Mouse (Mus musculus): ENCODE results near the gene Mknk2. TPM values are rescaled to one million over a fixed set of nuclear protein-coding genes. Genes with fewer than 3 reads are reported as not detected.
A peak's percentile ranks its signal among the peaks of the same experiment; 100 is the strongest.
"Not testable (repeated sequence)": the region's sequence is repeated elsewhere in the genome, so short reads cannot be mapped to it uniquely, and the experiment has no call there.

Gene Mknk2
- polyA plus RNA-seq, 1 experiment from 2014 or later: 82.1 TPM

DNA sequence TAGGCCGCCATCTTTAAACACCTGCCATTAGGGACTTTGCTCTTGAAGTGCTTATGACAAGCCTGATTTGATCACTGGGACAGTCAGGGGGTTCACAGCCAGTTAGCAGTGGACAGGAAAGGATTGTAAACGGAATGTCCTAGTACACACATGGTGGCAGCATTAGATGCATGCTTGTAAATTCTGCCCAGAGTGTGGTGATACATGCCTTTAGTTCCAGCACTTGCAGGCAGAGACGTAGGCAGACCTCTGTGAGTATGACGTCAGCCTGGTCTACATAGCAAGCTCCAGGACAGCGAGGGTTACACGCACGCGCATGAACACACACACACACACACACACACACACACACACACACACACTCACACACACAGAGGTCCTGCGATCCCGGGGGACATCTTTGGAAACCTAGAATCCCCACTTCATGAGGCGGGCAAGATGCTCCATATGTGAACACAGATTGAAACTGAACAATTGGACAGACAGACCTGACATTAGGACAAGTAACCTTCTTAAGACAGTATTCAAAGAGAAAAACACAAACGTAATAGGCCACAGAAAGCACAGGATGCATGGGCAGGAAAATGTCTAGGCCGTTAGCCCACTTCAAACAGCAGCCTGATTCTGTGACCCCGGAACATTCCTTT is 19.6 kb downstream of the Mknk2 start:
- H3K9ac ChIP-seq (ENCODE audit: low read length): no peak overlapping the region
- no peak overlapping the region for H3K4me3 ChIP-seq (ENCODE audit: low read length)
- no peaks in the 10 kb centered on the region for H3K36me3 ChIP-seq (ENCODE audit: control insufficient read depth, insufficient read depth, low read length)
- no peaks in the 10 kb centered on the region for H3K27me3 ChIP-seq (ENCODE audit: control insufficient read depth, insufficient read depth, low read depth, low read length)
- ATAC-seq (ENCODE audit: low read depth): no peak
- no peak overlapping the region for H3K4me2 ChIP-seq (ENCODE audit: low read depth, low read length)
- WGBS: 81% methylated on average over 14 of the region's 14 CpGs
- no peaks in the 10 kb centered on the region for H3K9me3 ChIP-seq (ENCODE audit: control insufficient read depth, low read length)
- peaks cover 32% of the 10 kb centered on the region for H3K4me1 ChIP-seq (replicated peaks; ENCODE audit: control insufficient read depth, insufficient read depth, low read length)
- H3K27ac ChIP-seq (ENCODE audit: low read length): no peak overlapping the region

- H3K4me3 ChIP-seq (ENCODE audit: low read length): peak within 1 kb of the TSS; percentile 90
- no peaks in the 10 kb centered on the region for H3K9me3 ChIP-seq (ENCODE audit: control insufficient read depth, low read length)
- peak within 1 kb of the TSS; percentile 86 for H3K27ac ChIP-seq (ENCODE audit: low read length)
- peak within 1 kb of the TSS; percentile 97 for H3K9ac ChIP-seq (ENCODE audit: low read length)
- H3K4me2 ChIP-seq (ENCODE audit: low read depth, low read length): peak within 1 kb of the TSS; percentile 93
- WGBS: 16% methylated on average over 15 of the region's 15 CpGs
- H3K36me3 ChIP-seq (ENCODE audit: control insufficient read depth, insufficient read depth, low read length): no peaks in the 10 kb centered on the region
- H3K4me1 ChIP-seq (replicated peaks; ENCODE audit: control insufficient read depth, insufficient read depth, low read length): peaks cover 27% of the 10 kb centered on the region
- ATAC-seq (ENCODE audit: low read depth): peak; percentile 26; the same call in 1 of the 2 replicates
- no peaks in the 10 kb centered on the region for H3K27me3 ChIP-seq (ENCODE audit: control insufficient read depth, insufficient read depth, low read depth, low read length)
Measured at GRCm38 (mm10) chr10:80656863-80657623, 20.9 kb downstream of the Mknk2 start, which contains the start of gene Btbd2. Btbd2 (minus strand) TSS chr10:80657071.

DNA sequence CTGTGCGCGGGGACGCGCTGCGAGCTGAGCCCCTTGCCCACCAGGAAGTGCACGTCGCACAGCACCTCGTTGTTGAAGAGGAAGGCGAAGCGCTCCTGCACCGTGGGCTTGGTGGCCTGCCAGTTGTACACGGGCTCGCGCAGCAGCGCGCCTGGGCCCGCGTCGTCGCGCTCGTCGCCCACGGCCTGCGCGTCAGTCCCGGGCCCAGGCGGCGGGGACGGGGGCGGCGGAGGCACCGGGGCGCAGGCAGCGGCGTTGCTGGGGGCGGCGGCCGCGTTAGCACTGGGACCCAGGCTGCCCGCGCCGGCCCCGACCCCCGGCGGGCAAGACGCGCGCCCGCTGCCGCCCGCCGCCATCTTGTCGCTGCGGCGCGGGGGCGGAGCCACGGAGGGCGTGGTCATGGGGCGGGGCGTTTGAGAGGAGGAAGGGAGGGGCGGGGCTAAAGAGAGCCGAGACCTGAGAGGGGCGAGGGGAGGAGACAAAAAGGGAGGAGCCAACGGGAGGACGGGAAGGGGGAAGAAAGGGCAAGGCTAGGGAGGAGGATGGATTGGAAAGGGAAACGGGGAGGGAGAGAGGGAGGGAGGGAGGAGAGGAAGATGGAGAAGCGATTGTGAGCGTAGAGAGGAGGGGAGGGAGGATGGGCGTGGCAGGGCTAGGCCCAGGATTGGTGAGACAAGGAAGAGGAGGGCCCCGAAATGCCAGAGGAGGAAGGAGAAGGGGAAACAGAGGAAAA is 21.6 kb downstream of the Mknk2 start:
- 2% methylated on average over 58 of the region's 72 CpGs for WGBS
- H3K4me1 ChIP-seq (replicated peaks; ENCODE audit: control insufficient read depth, insufficient read depth, low read length): peaks cover 26% of the 10 kb centered on the region
- H3K27ac ChIP-seq (ENCODE audit: low read length): peak overlapping the region; percentile 86
- ATAC-seq (ENCODE audit: low read depth): peak; percentile 89
- H3K4me3 ChIP-seq (ENCODE audit: low read length): peak overlapping the region; percentile 90
- H3K4me2 ChIP-seq (ENCODE audit: low read depth, low read length): peak overlapping the region; percentile 93
- peak overlapping the region; percentile 97 for H3K9ac ChIP-seq (ENCODE audit: low read length)
- no peaks in the 10 kb centered on the region for H3K27me3 ChIP-seq (ENCODE audit: control insufficient read depth, insufficient read depth, low read depth, low read length)
- H3K36me3 ChIP-seq (ENCODE audit: control insufficient read depth, insufficient read depth, low read length): no peaks in the 10 kb centered on the region
- H3K9me3 ChIP-seq (ENCODE audit: control insufficient read depth, low read length): no peaks in the 10 kb centered on the region

- H3K36me3 ChIP-seq (ENCODE audit: control insufficient read depth, insufficient read depth, low read length): no peaks in the 10 kb centered on the region
- H3K4me3 ChIP-seq (ENCODE audit: low read length): peak overlapping the region; percentile 90
- no peaks in the 10 kb centered on the region for H3K9me3 ChIP-seq (ENCODE audit: control insufficient read depth, low read length)
- WGBS: under 1% methylated on average over 12 of the region's 12 CpGs
- ATAC-seq (ENCODE audit: low read depth): peak; percentile 46
- H3K27ac ChIP-seq (ENCODE audit: low read length): peak overlapping the region; percentile 68
- peak overlapping the region; percentile 97 for H3K9ac ChIP-seq (ENCODE audit: low read length)
- peaks cover 23% of the 10 kb centered on the region for H3K4me1 ChIP-seq (replicated peaks; ENCODE audit: control insufficient read depth, insufficient read depth, low read length)
- H3K27me3 ChIP-seq (ENCODE audit: control insufficient read depth, insufficient read depth, low read depth, low read length): no peaks in the 10 kb centered on the region
- peak overlapping the region; percentile 93 for H3K4me2 ChIP-seq (ENCODE audit: low read depth, low read length)
Measured at GRCm38 (mm10) chr10:80655406-80656129, 22.3 kb downstream of the Mknk2 start.

- Histone ChIP-seq H3K9me3 (ENCODE audit: control insufficient read depth, low read length) (no peaks in the 10 kb centered on the region), H3K27ac (ENCODE audit: low read length) (no peak overlapping the region), H3K36me3 (ENCODE audit: control insufficient read depth, insufficient read depth, low read length) (no peaks in the 10 kb centered on the region), H3K4me1 (replicated peaks; ENCODE audit: control insufficient read depth, insufficient read depth, low read length) (peaks cover 23% of the 10 kb centered on the region), H3K4me3 (ENCODE audit: low read length) (no peak overlapping the region), H3K9ac (ENCODE audit: low read length) (peak overlapping the region; percentile 97), H3K27me3 (ENCODE audit: control insufficient read depth, insufficient read depth, low read depth, low read length) (no peaks in the 10 kb centered on the region), H3K4me2 (ENCODE audit: low read depth, low read length) (peak overlapping the region; percentile 93)
- ATAC-seq (ENCODE audit: low read depth): no peak
- WGBS: 81% methylated on average over 6 of the region's 6 CpGs
Measured at GRCm38 (mm10) chr10:80654866-80655265, 23.0 kb downstream of the Mknk2 start.

GRCm38 (mm10) chr10:80653156-80653720 is 24.7 kb downstream of the Mknk2 start:
- Histone ChIP-seq H3K36me3 (ENCODE audit: control insufficient read depth, insufficient read depth, low read length) (0 out of 2 replicates have a peak, but pooled peaks cover under 1% of the 10 kb centered on the region), H3K4me2 (ENCODE audit: low read depth, low read length) (no peak overlapping the region), H3K4me3 (ENCODE audit: low read length) (no peak overlapping the region), H3K27ac (ENCODE audit: low read length) (no peak overlapping the region), H3K4me1 (replicated peaks; ENCODE audit: control insufficient read depth, insufficient read depth, low read length) (peaks cover 20% of the 10 kb centered on the region), H3K9me3 (ENCODE audit: control insufficient read depth, low read length) (no peaks in the 10 kb centered on the region), H3K27me3 (ENCODE audit: control insufficient read depth, insufficient read depth, low read depth, low read length) (no peaks in the 10 kb centered on the region), H3K9ac (ENCODE audit: low read length) (no peak overlapping the region)
- ATAC-seq (ENCODE audit: low read depth): no peak
- WGBS: 82% methylated on average over 6 of the region's 6 CpGs

DNA sequence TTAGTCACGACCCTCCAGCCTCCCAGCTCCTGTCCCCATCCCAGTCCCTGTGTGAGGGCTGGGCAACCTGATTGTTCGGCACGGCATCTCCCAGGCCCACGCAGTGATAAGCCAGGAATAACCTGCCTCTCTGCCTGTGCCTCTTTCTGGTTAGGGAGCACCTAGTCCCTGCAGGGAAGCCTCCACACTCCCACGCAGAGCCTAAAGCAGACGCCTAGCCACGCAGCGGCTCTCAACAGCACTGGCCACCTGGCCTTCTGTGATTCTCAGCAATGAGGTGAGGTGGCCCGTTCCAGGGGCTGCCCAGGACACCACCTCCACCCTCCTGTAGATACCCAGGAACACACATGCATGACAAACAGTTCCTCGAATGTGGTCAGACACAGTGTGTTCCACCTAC is 27.5 kb downstream of the Mknk2 start:
- H3K9me3 ChIP-seq (ENCODE audit: control insufficient read depth, low read length): no peaks in the 10 kb centered on the region
- no peaks in the 10 kb centered on the region for H3K27me3 ChIP-seq (ENCODE audit: control insufficient read depth, insufficient read depth, low read depth, low read length)
- H3K4me2 ChIP-seq (ENCODE audit: low read depth, low read length): no peak overlapping the region
- H3K27ac ChIP-seq (ENCODE audit: low read length): no peak overlapping the region
- H3K4me3 ChIP-seq (ENCODE audit: low read length): no peak overlapping the region
- WGBS: 97% methylated on average over 10 of the region's 10 CpGs
- peaks cover 18% of the 10 kb centered on the region for H3K36me3 ChIP-seq (ENCODE audit: control insufficient read depth, insufficient read depth, low read length)
- no peak for ATAC-seq (ENCODE audit: low read depth)
- H3K9ac ChIP-seq (ENCODE audit: low read length): no peak overlapping the region
- H3K4me1 ChIP-seq (replicated peaks; ENCODE audit: control insufficient read depth, insufficient read depth, low read length): peaks cover 13% of the 10 kb centered on the region

DNA sequence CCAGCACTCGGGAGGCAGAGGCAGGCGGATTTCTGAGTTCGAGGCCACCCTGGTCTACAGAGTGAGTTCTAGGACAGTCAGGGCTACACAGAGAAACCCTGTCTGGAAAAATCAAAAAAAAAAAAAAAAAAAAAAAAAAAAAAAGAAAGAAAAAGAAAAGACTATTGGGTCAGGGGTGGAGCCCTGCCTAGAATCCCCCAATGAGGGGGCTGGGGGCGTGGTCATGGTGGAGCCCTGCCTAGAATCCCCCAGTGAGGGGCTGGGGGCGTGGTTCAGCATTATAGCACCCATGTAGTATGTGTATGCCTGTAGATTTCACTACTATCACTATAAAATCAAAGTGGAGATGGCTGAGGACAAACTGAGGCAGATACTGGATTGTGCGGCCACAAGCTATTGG is 28.0 kb downstream of the Mknk2 start:
- H3K9ac ChIP-seq (ENCODE audit: low read length); H3K4me2 ChIP-seq (ENCODE audit: low read depth, low read length); H3K27ac ChIP-seq (ENCODE audit: low read length); ATAC-seq (ENCODE audit: low read depth); H3K4me3 ChIP-seq (ENCODE audit: low read length); H3K9me3 ChIP-seq (ENCODE audit: control insufficient read depth, low read length); H3K4me1 ChIP-seq (replicated peaks; ENCODE audit: control insufficient read depth, insufficient read depth, low read length); H3K27me3 ChIP-seq (ENCODE audit: control insufficient read depth, insufficient read depth, low read depth, low read length): not testable (repeated sequence)
- peaks cover 23% of the 10 kb centered on the region for H3K36me3 ChIP-seq (ENCODE audit: control insufficient read depth, insufficient read depth, low read length)
- 83% methylated on average over 6 of the region's 6 CpGs for WGBS

Measured in lung, embryonic 16.5 days (tissue).